Mouse (Mus musculus): ENCODE results near the gene Prl7a1. TPM values are rescaled to one million over a fixed set of nuclear protein-coding genes. Genes with fewer than 3 reads are reported as not detected.

Gene Prl7a1
- not detected in 2 replicates for polyA plus RNA-seq (2012; rRNA removed)

DNA sequence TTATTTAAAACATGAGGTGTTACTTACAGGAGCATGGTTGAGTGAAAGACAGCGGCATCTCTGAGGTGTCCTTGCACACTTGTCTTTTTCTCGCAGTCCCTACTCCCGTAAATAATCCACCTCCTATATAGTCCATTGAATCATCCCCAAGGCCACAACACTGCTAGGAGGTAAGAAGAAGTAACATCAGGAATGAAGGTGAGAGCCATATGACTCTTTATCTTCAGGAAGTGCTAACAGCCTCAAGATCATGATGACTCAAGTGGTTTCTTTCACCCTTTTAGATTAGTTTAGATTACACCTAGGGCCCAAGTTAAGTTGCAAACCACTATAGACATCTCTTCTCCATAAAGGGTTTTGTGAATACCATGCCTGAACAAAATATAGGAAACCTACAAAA, at the start of gene Prl7a1:
TSS of gene Prl7a1 (minus strand) at position 101 of the 400 bp plus-strand sequence.

DNA sequence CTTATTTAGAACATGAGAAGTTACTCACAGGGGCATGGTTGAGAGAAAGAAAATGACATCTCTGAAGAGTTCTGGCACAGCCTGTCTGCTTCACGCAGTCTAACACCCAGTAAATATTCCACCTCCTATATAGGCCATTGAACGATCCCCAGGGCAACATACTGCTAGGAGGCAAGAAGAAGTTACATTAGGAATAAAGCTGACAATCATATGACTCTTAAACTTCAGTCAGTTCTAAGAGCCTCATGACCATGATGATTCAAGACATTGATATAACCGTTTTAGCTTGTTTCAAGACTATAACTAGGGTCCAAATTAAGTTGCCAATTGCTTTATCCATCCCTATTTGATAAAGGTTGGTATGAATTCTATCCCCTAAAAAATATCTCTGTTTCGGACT, 25.6 kb upstream of the Prl7a1 start, which contains the start of gene Prl7a2:
TSS of gene Prl7a2 (minus strand) at position 101 of the 400 bp plus-strand sequence.

DNA sequence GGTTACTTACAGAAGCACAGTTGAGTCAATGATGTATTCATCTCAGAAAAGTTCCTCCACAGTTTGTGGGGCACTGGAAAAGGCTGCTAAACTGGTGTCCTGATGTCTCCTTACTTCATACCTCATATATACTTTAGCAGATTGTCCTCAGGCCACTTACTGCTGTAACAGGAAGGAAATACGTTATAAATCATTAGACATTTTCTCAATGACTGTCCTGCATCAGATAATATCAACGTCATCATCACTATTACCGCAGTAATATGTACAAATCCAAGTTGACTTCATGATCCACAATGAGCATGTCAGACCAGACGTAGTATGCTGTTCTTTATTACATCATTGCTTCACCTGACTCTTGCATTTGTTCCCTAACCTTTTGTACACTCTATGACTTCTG, 31.8 kb downstream of the Prl7a1 start, which contains the start of gene Prl7b1:
TSS of gene Prl7b1 (minus strand) at position 101 of the 400 bp plus-strand sequence.

Other genes starting within 250 kb of the Prl7a1 start
- gene Prl8a6, start 203.8 kb downstream of the Prl7a1 start, polyA plus RNA-seq (2012; rRNA removed), result not detected in 2 replicates
- not detected in 2 replicates for gene Prl8a8, start 129.3 kb downstream of the Prl7a1 start, polyA plus RNA-seq (2012; rRNA removed)
- not detected in 2 replicates for gene Prl8a9, start 77.9 kb downstream of the Prl7a1 start, polyA plus RNA-seq (2012; rRNA removed)
- not detected in 2 replicates for gene Prl8a1, start 60.3 kb downstream of the Prl7a1 start, polyA plus RNA-seq (2012; rRNA removed)
- gene Prl7b1, start 31.9 kb downstream of the Prl7a1 start, polyA plus RNA-seq (2012; rRNA removed), result not detected in 2 replicates
- gene Prl7a2, start 25.5 kb upstream of the Prl7a1 start, polyA plus RNA-seq (2012; rRNA removed), result not detected in 2 replicates
- not detected in 2 replicates for gene Prl7d1, start 74.2 kb upstream of the Prl7a1 start, polyA plus RNA-seq (2012; rRNA removed)
- not detected in 2 replicates for gene Prl7c1, start 138.3 kb upstream of the Prl7a1 start, polyA plus RNA-seq (2012; rRNA removed)
- not detected in 2 replicates for gene Prl2a1, start 159.2 kb upstream of the Prl7a1 start, polyA plus RNA-seq (2012; rRNA removed)
- not detected in 2 replicates for gene Prl2c1, start 206.8 kb upstream of the Prl7a1 start, polyA plus RNA-seq (2012; rRNA removed)

Data from ovary, adult 2 months (tissue).